Mouse (Mus musculus) myocyte (in vitro differentiated cells): ENCODE results near the gene Gsg1l.

Experiments used
- E2F4 ChIP-seq: IDR thresholded peaks from one replicate; pipeline ENCODE4 v1.6.1; 2011; ENCODE audit warnings: mild to moderate bottlenecking, control low read depth, moderate library complexity; ENCODE audit not compliant: insufficient read depth
- MAX ChIP-seq: IDR thresholded peaks from one replicate; pipeline ENCODE4 v1.6.1; 2011; ENCODE audit warnings: low read depth, mild to moderate bottlenecking, control low read depth
- POLR2A ChIP-seq: IDR thresholded peaks from one replicate; pipeline ENCODE4 v1.6.1; 2011; ENCODE audit warnings: low read depth, mild to moderate bottlenecking, control low read depth, moderate library complexity; ENCODE audit not compliant: insufficient read length
- REST ChIP-seq: IDR thresholded peaks from one replicate; pipeline ENCODE4 v1.6.1; 2011; ENCODE audit warnings: mild to moderate bottlenecking, control low read depth, moderate library complexity; ENCODE audit not compliant: insufficient read depth, insufficient read length
- SRF ChIP-seq: IDR thresholded peaks from one replicate; pipeline ENCODE4 v1.6.1; 2011; ENCODE audit warnings: low read depth; ENCODE audit not compliant: control insufficient read depth, insufficient read length
- TCF12 ChIP-seq: IDR thresholded peaks from one replicate; pipeline ENCODE4 v1.6.1; 2011; ENCODE audit warnings: mild to moderate bottlenecking, control low read depth; ENCODE audit not compliant: poor library complexity, insufficient read depth, severe bottlenecking

GRCm38 (mm10) chr7:126075058-126075457 lies 7.2 kb downstream of the Gsg1l start:
- TF ChIP-seq POLR2A = no peak
- TF ChIP-seq REST = no peak
- TF ChIP-seq SRF = no peak
- TF ChIP-seq E2F4 = no peak
- TF ChIP-seq TCF12 = no peak
- TF ChIP-seq MAX = no peak
